18 mouse cellular contexts compared by ENCODE assay signal in genomic region chr6:30658619-30659018, GRCm38 (mm10). TPM values are rescaled to one million over a fixed set of nuclear protein-coding genes. Genes with fewer than 3 reads are reported as not detected.
"Had no signal": no experiment of that assay in that cellular context is flagged by ENCODE, and none has a peak within 500 bp of the region (broad histone marks: within the 10 kb centered on the region; RNA-seq: fewer than 3 reads in every experiment).

No protein-coding gene starts in this region.

- ATAC-seq: liver, embryonic 12.5 days had no signal

- H3K27ac ChIP-seq: limb, embryonic 15.5 days; liver, embryonic 12.5 days; neural tube, embryonic 15.5 days; stomach, postnatal 0 days had no signal

- H3K4me2 ChIP-seq: limb, embryonic 15.5 days; liver, embryonic 12.5 days; lung, embryonic 14.5 days; neural tube, embryonic 15.5 days had no signal

- H3K36me3 ChIP-seq: liver, embryonic 12.5 days; neural tube, embryonic 15.5 days had no signal

- H3K9ac ChIP-seq: limb, embryonic 15.5 days; liver, embryonic 12.5 days; lung, embryonic 14.5 days; neural tube, embryonic 15.5 days had no signal

- DNase-seq: kidney, adult 11 months; kidney, postnatal 10 days; left cerebral cortex, postnatal 4 days; lung, embryonic 14.5 days; lung, postnatal 14 days; midbrain, embryonic 14.5 days; right cerebral cortex, adult 18-20 months; right cerebral cortex, postnatal 25 days; thymus, postnatal 4 days had no signal

- H3K4me3 ChIP-seq: limb, embryonic 15.5 days; liver, embryonic 12.5 days; myocyte; neural tube, embryonic 15.5 days had no signal

- H3K27me3 ChIP-seq: limb, embryonic 15.5 days; liver, embryonic 12.5 days; neural tube, embryonic 15.5 days had no signal

- H3K9me3 ChIP-seq: limb, embryonic 15.5 days; liver, embryonic 12.5 days; neural tube, embryonic 15.5 days had no signal

RNA-seq across cellular contexts. Expression of gene Cpa1, which starts 19.6 kb away (rescaled TPM):
- polyA plus RNA-seq: neural tube, embryonic 11.5 days had no signal

RNA-seq across cellular contexts. Expression of gene Cpa5, which starts 47.8 kb away (rescaled TPM):
- polyA plus RNA-seq: large intestine, adult 2 months; liver, embryonic 12.5 days; liver, embryonic 16.5 days; lung, embryonic 14.5 days; midbrain, embryonic 14.5 days; myocyte; neural tube, embryonic 11.5 days; neural tube, embryonic 15.5 days; small intestine, adult 2 months had no signal
